Mouse (Mus musculus) lung, adult 2 months (tissue): ENCODE results near the gene Zc3h18.

Source experiments
- CTCF ChIP-seq: fragments of 200-500 bp; IDR thresholded peaks from 2 replicates; pipeline ENCODE4 v1.5.1; 2011; ENCODE audit warnings: mild to moderate bottlenecking, low read length, control low read depth; ENCODE audit not compliant: insufficient read depth
- POLR2A ChIP-seq: fragments of 200-500 bp; IDR thresholded peaks from 2 replicates; pipeline ENCODE4 v1.6.1; 2011; ENCODE audit warnings: low read depth, mild to moderate bottlenecking, control low read depth, low read length, borderline replicate concordance; ENCODE audit errors: extremely low read depth

GRCm38 (mm10) chr8:122460524-122461472 lies 84.4 kb downstream of the Zc3h18 start, which contains the start of gene Snai3:
- TF ChIP-seq CTCF (no peak), POLR2A (no peak)
